Mouse (Mus musculus) liver, postnatal 0 days (tissue): ENCODE measurements at regions not wholly inside any gene's neighbourhood (a gene's known extent, or its start where the extent isn't known, plus 50 kb on each side); places are given as distances from the start of the nearest gene placed in this dataset.

Source experiments
- CTCF ChIP-seq: sonication (generic); IDR thresholded peaks from 2 replicates; pipeline ENCODE4 v1.5.1; 2016; ENCODE audit warnings: antibody characterized with exemption, low read depth
- EP300 ChIP-seq: IDR thresholded peaks from 2 replicates; pipeline ENCODE4 v1.6.1; 2016; ENCODE audit warnings: antibody characterized with exemption, low read depth, mild to moderate bottlenecking

GRCm38 (mm10) chr9:68166556-68166955, 326.4 kb downstream of the Vps13c start:
- TF ChIP-seq CTCF (no peak), EP300 (no peak)
